Comparison of ENCODE assay signal across 23 mouse cellular contexts in the genomic region with DNA sequence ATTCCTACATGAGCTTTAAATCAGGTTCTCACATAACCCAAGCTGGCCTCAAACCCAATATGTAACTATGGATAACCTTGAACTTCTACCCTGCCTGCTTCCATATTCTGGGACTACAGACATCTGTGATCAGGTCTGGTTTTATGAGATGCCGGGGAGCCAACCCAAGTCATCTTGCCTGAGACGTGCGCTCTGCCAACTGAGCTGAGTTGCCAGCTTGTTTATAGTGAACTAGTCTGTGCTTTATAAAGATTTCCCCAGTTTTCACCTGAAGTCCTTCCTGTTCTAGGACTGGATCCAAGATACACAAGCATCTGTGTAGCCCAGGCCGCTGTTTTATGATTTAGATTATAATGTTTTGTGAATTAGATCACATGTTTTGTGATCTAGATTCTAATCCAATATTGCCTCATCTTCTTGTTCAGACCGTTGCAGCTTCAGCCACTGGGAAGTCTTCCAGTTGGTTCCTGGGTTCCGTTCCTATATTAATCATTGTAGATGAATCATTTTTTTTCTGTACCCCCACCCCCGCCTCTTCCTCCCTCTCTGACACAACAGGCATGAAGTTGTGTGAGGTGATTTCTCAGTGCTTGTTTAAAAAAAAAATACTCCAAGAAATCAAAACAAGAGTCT. TPM values are rescaled to one million over a fixed set of nuclear protein-coding genes. Genes with fewer than 3 reads are reported as not detected.
A peak's percentile ranks its signal among the peaks of the same experiment; 100 is the strongest.
DNase-seq lines count a peak whose midpoint lies in the region; ATAC-seq and TF ChIP-seq lines count a peak whose summit lies in the region.
"Had no signal": no experiment of that assay in that cellular context is flagged by ENCODE, and none has a peak within 500 bp of the region (broad histone marks: within the 10 kb centered on the region; RNA-seq: fewer than 3 reads in every experiment).

No protein-coding gene starts in this region.

- no peaks in the 10 kb centered on the region for H3K27me3 ChIP-seq in lung, postnatal 0 days (replicated peaks; ENCODE audit: insufficient read depth, low read length)
- 0 out of 2 replicates have a peak, but pooled peaks cover 8% of the 10 kb centered on the region for H3K27me3 ChIP-seq in hindbrain, embryonic 10.5 days (ENCODE audit: insufficient read depth, poor library complexity, severe bottlenecking)
- H3K27me3 ChIP-seq in hindbrain, embryonic 12.5 days, result no peaks in the 10 kb centered on the region
- H3K27me3 ChIP-seq: forebrain, embryonic 15.5 days had no signal

- no peak overlapping the region for H3K27ac ChIP-seq in lung, postnatal 0 days (ENCODE audit: low read length)
- no peak overlapping the region for H3K27ac ChIP-seq in hindbrain, embryonic 10.5 days
- H3K27ac ChIP-seq in hindbrain, embryonic 12.5 days, result no peak overlapping the region
- H3K27ac ChIP-seq: forebrain, embryonic 15.5 days; liver, embryonic 14.5 days; neural tube, embryonic 13.5 days had no signal

- no peak for TF ChIP-seq CTCF in lung, postnatal 0 days (IDR thresholded peaks at IDR 0.05)

- no peaks in the 10 kb centered on the region for H3K9me3 ChIP-seq in lung, postnatal 0 days (ENCODE audit: low read length)
- H3K9me3 ChIP-seq in hindbrain, embryonic 10.5 days, result no peaks in the 10 kb centered on the region
- no peaks in the 10 kb centered on the region for H3K9me3 ChIP-seq in hindbrain, embryonic 12.5 days (replicated peaks)
- H3K9me3 ChIP-seq: forebrain, embryonic 15.5 days; neural tube, embryonic 13.5 days had no signal

- WGBS in lung, postnatal 0 days, result 68% methylated on average over 7 of the region's 7 CpGs
- WGBS in hindbrain, embryonic 10.5 days, result 92% methylated on average over 7 of the region's 7 CpGs
- 93% methylated on average over 7 of the region's 7 CpGs for WGBS in hindbrain, embryonic 12.5 days

- H3K9ac ChIP-seq in lung, postnatal 0 days (replicated peaks; ENCODE audit: low read depth), result no peak overlapping the region
- H3K9ac ChIP-seq in hindbrain, embryonic 12.5 days, result no peak overlapping the region
- H3K9ac ChIP-seq: forebrain, embryonic 15.5 days; liver, embryonic 14.5 days; neural tube, embryonic 13.5 days had no signal

- DNase-seq in adrenal gland, postnatal 10 days, result peak; percentile 39
- DNase-seq in adrenal gland, postnatal 4 days (ENCODE audit: low spot score in 2 of 2), result no peak
- peak; percentile 55 for DNase-seq in lung, postnatal 36 days
- DNase-seq in lung, postnatal 0 days (ENCODE audit: low spot score), result no peak
- peak; percentile 73 for DNase-seq in brain, adult 2 months (ENCODE audit: low read depth, low spot score)
- DNase-seq in hindbrain, embryonic 10.5 days (ENCODE audit: low spot score), result no peak
- no peak for DNase-seq in left cerebral cortex, adult 8-10 months (ENCODE audit: low spot score in 2 of 2)
- DNase-seq: cerebellum, adult 2 months; heart, postnatal 10 days; kidney, adult 11 months; kidney, postnatal 10 days; layer of hippocampus, postnatal 36 days; lung, postnatal 10 days had no signal

- H3K4me3 ChIP-seq in lung, postnatal 0 days (ENCODE audit: low read depth, low read length), result no peak overlapping the region
- H3K4me3 ChIP-seq in hindbrain, embryonic 10.5 days, result no peak overlapping the region
- H3K4me3 ChIP-seq in hindbrain, embryonic 12.5 days, result no peak overlapping the region
- H3K4me3 ChIP-seq: forebrain, embryonic 15.5 days; neural tube, embryonic 13.5 days had no signal

- TF ChIP-seq EP300 in lung, postnatal 0 days (IDR thresholded peaks at IDR 0.05), result no peak

- ATAC-seq in lung, postnatal 0 days, result no peak
- ATAC-seq in hindbrain, embryonic 12.5 days (ENCODE audit: low FRiP score), result no peak
- ATAC-seq: forebrain, embryonic 15.5 days; hindbrain, embryonic 16.5 days had no signal

- H3K4me1 ChIP-seq in lung, postnatal 0 days (ENCODE audit: insufficient read depth, low read depth, low read length), result 0 out of 2 replicates have a peak, but pooled peaks cover 4% of the 10 kb centered on the region
- H3K4me1 ChIP-seq in hindbrain, embryonic 10.5 days (replicated peaks), result peaks cover 11% of the 10 kb centered on the region
- H3K4me1 ChIP-seq in hindbrain, embryonic 12.5 days, result 0 out of 2 replicates have a peak, but pooled peaks cover 4% of the 10 kb centered on the region
- H3K4me1 ChIP-seq: forebrain, embryonic 15.5 days had no signal

- H3K4me2 ChIP-seq in lung, postnatal 0 days (replicated peaks; ENCODE audit: low read depth, low read length), result no peak overlapping the region
- no peak overlapping the region for H3K4me2 ChIP-seq in hindbrain, embryonic 12.5 days (replicated peaks)
- H3K4me2 ChIP-seq: forebrain, embryonic 15.5 days; neural tube, embryonic 13.5 days had no signal

- no peaks in the 10 kb centered on the region for H3K36me3 ChIP-seq in lung, postnatal 0 days (ENCODE audit: insufficient read depth, low read length)
- no peaks in the 10 kb centered on the region for H3K36me3 ChIP-seq in hindbrain, embryonic 10.5 days
- H3K36me3 ChIP-seq in hindbrain, embryonic 12.5 days, result no peaks in the 10 kb centered on the region
- H3K36me3 ChIP-seq: forebrain, embryonic 15.5 days; neural tube, embryonic 13.5 days had no signal

RNA-seq across cellular contexts. Expression of a gene that starts 15.8 kb away (rescaled TPM):
- 100 to 1,000 TPM; 147 to 449 TPM for total RNA-seq in adrenal gland, postnatal 10 days (2021)
- total RNA-seq in adrenal gland, postnatal 4 days (2021), result 100 to 1,000 TPM; 241 to 243 TPM
- 836 and 858 TPM in 2 replicates for polyA plus RNA-seq in lung, postnatal 0 days (2015; fragmentation: Nextera tagmentation; extraction: Ambion mirVana)
- 159 and 234 TPM in 2 replicates for polyA plus RNA-seq in hindbrain, embryonic 10.5 days (2016; fragmentation: Nextera tagmentation; extraction: Ambion mirVana)
- total RNA-seq in left cerebral cortex, adult 8-10 months (2022), result 100 to 1,000 TPM; 307 to 666 (median 449) TPM
- polyA plus RNA-seq in hindbrain, embryonic 12.5 days (2016; fragmentation: Nextera tagmentation; extraction: Ambion mirVana), result 34.0 and 47.3 TPM in 2 replicates

RNA-seq across cellular contexts. Expression of a gene that starts 19.7 kb away (rescaled TPM):
- total RNA-seq in adrenal gland, postnatal 10 days (2021), result 10 to 100 TPM; 17.3 to 21.1 TPM
- total RNA-seq in adrenal gland, postnatal 4 days (2021), result 10 to 100 TPM; 33.3 to 33.8 TPM
- 26.7 and 27.1 TPM in 2 replicates for polyA plus RNA-seq in lung, postnatal 0 days (2015; fragmentation: Nextera tagmentation; extraction: Ambion mirVana)
- 114 and 134 TPM in 2 replicates for polyA plus RNA-seq in hindbrain, embryonic 10.5 days (2016; fragmentation: Nextera tagmentation; extraction: Ambion mirVana)
- 10 to 100 TPM; 48.3 to 54.1 (median 49.8) TPM for total RNA-seq in left cerebral cortex, adult 8-10 months (2022)
- 80.4 and 85.1 TPM in 2 replicates for polyA plus RNA-seq in hindbrain, embryonic 12.5 days (2016; fragmentation: Nextera tagmentation; extraction: Ambion mirVana)

RNA-seq across cellular contexts. Expression of a gene that starts 22.2 kb away (rescaled TPM):
- 100 to 1,000 TPM in 1 of 2 experiments, 10 to 100 TPM in 1; 67.8 to 348 TPM for total RNA-seq in adrenal gland, postnatal 10 days (2021)
- 100 to 1,000 TPM; 179 to 183 TPM for total RNA-seq in adrenal gland, postnatal 4 days (2021)
- 143 and 159 TPM in 2 replicates for polyA plus RNA-seq in lung, postnatal 0 days (2015; fragmentation: Nextera tagmentation; extraction: Ambion mirVana)
- polyA plus RNA-seq in hindbrain, embryonic 10.5 days (2016; fragmentation: Nextera tagmentation; extraction: Ambion mirVana), result 48.0 and 63.2 TPM in 2 replicates
- 100 to 1,000 TPM; 287 to 602 (median 391) TPM for total RNA-seq in left cerebral cortex, adult 8-10 months (2022)
- polyA plus RNA-seq in hindbrain, embryonic 12.5 days (2016; fragmentation: Nextera tagmentation; extraction: Ambion mirVana), result 13.2 TPM in 2 replicates

RNA-seq across cellular contexts. Expression of a gene that starts 42.3 kb away (rescaled TPM):
- total RNA-seq in adrenal gland, postnatal 10 days (2021), result 10 to 100 TPM in 1 of 2 experiments, 1 to 10 TPM in 1; 7.6 to 11.1 TPM
- 1 to 10 TPM; 6.5 to 6.9 TPM for total RNA-seq in adrenal gland, postnatal 4 days (2021)
- 2.6 TPM in 2 replicates for polyA plus RNA-seq in lung, postnatal 0 days (2015; fragmentation: Nextera tagmentation; extraction: Ambion mirVana)
- 8.4 and 13.2 TPM in 2 replicates for polyA plus RNA-seq in hindbrain, embryonic 10.5 days (2016; fragmentation: Nextera tagmentation; extraction: Ambion mirVana)
- total RNA-seq in left cerebral cortex, adult 8-10 months (2022), result 100 to 1,000 TPM; 785 to 962 (median 864) TPM
- 18.5 and 33.1 TPM in 2 replicates for polyA plus RNA-seq in hindbrain, embryonic 12.5 days (2016; fragmentation: Nextera tagmentation; extraction: Ambion mirVana)
- total RNA-seq: megakaryocyte-erythroid progenitor cell, adult 5-6 weeks had no signal

RNA-seq across cellular contexts. Expression of a gene that starts 57.7 kb away (rescaled TPM):
- total RNA-seq in adrenal gland, postnatal 10 days (2021), result not detected
- total RNA-seq in adrenal gland, postnatal 4 days (2021), result not detected
- polyA plus RNA-seq in lung, postnatal 0 days (2015; fragmentation: Nextera tagmentation; extraction: Ambion mirVana), result not detected in 2 replicates
- not detected in 2 replicates for polyA plus RNA-seq in hindbrain, embryonic 10.5 days (2016; fragmentation: Nextera tagmentation; extraction: Ambion mirVana)
- not detected for total RNA-seq in left cerebral cortex, adult 8-10 months (2022)
- polyA plus RNA-seq in hindbrain, embryonic 12.5 days (2016; fragmentation: Nextera tagmentation; extraction: Ambion mirVana), result not detected in 2 replicates
- total RNA-seq: heart, adult 8-10 months; heart, postnatal 10 days; layer of hippocampus, postnatal 36 days; megakaryocyte-erythroid progenitor cell, adult 5-6 weeks had no signal
- polyA plus RNA-seq: cerebellum, adult 2 months; forebrain, embryonic 15.5 days; hindbrain, embryonic 16.5 days; limb, embryonic 11.5 days; neural tube, embryonic 13.5 days; small intestine, adult 2 months; stomach, embryonic 14.5 days had no signal

Comparison
In these comparisons a context has a peak if more than half of its experiments do, and no peak if none do; other contexts are left out.
1. DNase-seq: peak in adrenal gland, postnatal 10 days (single experiment), lung, postnatal 36 days (single experiment) and brain, adult 2 months (single experiment); none in adrenal gland, postnatal 4 days (0 of 2), lung, postnatal 0 days (single experiment), hindbrain, embryonic 10.5 days (single experiment) and left cerebral cortex, adult 8-10 months (0 of 2).